Mouse (Mus musculus) kidney, embryonic 15.5 days (tissue): ENCODE measurements around the gene Cyb5d2. TPM values are rescaled to one million over a fixed set of nuclear protein-coding genes. Genes with fewer than 3 reads are reported as not detected.
"Not testable (repeated sequence)": the region's sequence is repeated elsewhere in the genome, so short reads cannot be mapped to it uniquely, and the experiment has no call there.

Experiments used
- ATAC-seq: fragments of 200-750 bp; cut with Nextera tagmentation; replicated peaks from 2 replicates; pipeline ENCODE4 v1.8.0; 2017; ENCODE audit warnings: moderate TSS enrichment; ENCODE audit not compliant: low FRiP score
- H3K27ac ChIP-seq: fragments of 300-500 bp; sonication (generic); 2 replicates; pipeline ENCODE4 v1.5.1; 2015; ENCODE audit warnings: mild to moderate bottlenecking, inconsistent platforms
- H3K27me3 ChIP-seq: fragments of 300-500 bp; sonication (generic); 2 replicates; pipeline ENCODE4 v1.6.1; 2015; ENCODE audit warnings: inconsistent platforms
- H3K36me3 ChIP-seq: fragments of 300-500 bp; sonication (generic); 2 replicates; pipeline ENCODE4 v1.6.1; 2015; ENCODE audit warnings: inconsistent platforms
- H3K4me1 ChIP-seq: fragments of 300-500 bp; sonication (generic); 2 replicates; pipeline ENCODE4 v1.6.1; 2015; ENCODE audit warnings: inconsistent platforms
- H3K4me2 ChIP-seq: fragments of 300-500 bp; sonication (generic); 2 replicates; pipeline ENCODE4 v1.6.1; 2015; ENCODE audit warnings: moderate library complexity, mild to moderate bottlenecking, inconsistent platforms
- H3K4me3 ChIP-seq: fragments of 300-500 bp; sonication (generic); replicated peaks from 2 replicates; pipeline ENCODE4 v1.5.1; 2015; ENCODE audit warnings: mild to moderate bottlenecking, inconsistent platforms
- H3K9ac ChIP-seq: fragments of 300-500 bp; sonication (generic); 2 replicates; pipeline ENCODE4 v1.6.1; 2015; ENCODE audit warnings: mild to moderate bottlenecking, inconsistent platforms
- H3K9me3 ChIP-seq: fragments of 300-500 bp; sonication (generic); replicated peaks from 2 replicates; pipeline ENCODE4 v1.6.1; 2016; ENCODE audit warnings: inconsistent platforms
- WGBS: fragments of 180-500 bp; shearing (Covaris S2); methylation state at CpG from one replicate; pipeline ENCODE4 v1.1.7; 2015; ENCODE audit warnings: mixed read lengths; 5-methylcytosine and 5-hydroxymethylcytosine counted together
- polyA plus RNA-seq: library from polyadenylated mRNA; unstranded; fragments of >200 nt; fragmentation: Nextera tagmentation; extraction: Ambion mirVana; gene quantifications from 2 replicates; pipeline ENCODE4 v1.2.1, GENCODE M21; 2015

Cyb5d2 gene
- polyA plus RNA-seq, 1 experiment from 2014 or later, result 5.2 TPM

DNA sequence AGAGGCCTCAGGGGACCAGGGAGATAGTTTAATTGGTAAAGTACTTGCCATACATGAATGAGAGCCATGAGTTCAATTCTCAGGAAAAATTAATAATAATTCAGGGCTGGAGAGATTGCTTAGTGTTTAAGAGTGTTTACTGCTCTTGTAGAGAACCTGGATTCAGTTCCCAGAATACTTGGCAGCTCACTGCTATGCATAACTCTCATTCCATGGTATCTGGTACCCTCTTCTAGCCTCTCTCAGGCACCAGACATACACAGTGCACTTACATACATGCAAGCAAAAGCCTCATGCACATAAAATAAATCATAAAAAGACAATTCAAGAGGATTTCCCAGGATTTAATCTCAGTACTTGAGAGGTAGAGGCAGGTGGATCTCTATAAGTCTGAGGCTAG lies 8.6 kb upstream of the Cyb5d2 start:
- H3K9ac ChIP-seq, result no peak overlapping the region
- no peaks in the 10 kb centered on the region for H3K27me3 ChIP-seq
- no peak overlapping the region for H3K4me2 ChIP-seq
- no peak overlapping the region for H3K27ac ChIP-seq
- H3K4me1 ChIP-seq, result no peaks in the 10 kb centered on the region
- H3K36me3 ChIP-seq, result no peaks in the 10 kb centered on the region
- H3K9me3 ChIP-seq, result no peaks in the 10 kb centered on the region
- H3K4me3 ChIP-seq, result no peak overlapping the region
- ATAC-seq, result no peak

DNA sequence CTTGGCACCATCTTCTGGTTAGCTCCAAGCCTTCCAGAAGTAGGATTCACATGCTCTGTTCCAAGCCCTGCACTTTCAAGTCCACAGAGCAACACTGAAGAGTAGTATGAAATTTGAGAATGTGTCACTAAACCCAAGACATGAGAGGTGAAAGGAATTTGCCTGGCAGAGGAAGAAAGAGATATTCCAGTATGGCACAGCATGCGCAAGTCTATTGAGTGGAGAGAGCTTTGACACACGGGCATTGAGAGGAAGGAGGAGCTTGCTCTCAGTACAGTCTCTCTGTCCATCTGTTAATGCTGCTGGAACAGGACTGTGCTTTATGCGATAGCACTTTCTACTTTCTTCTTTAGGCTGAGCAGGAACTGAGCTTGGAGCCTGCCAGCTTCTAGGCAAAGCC lies 7.1 kb upstream of the Cyb5d2 start:
- Histone ChIP-seq H3K9me3 (no peaks in the 10 kb centered on the region), H3K36me3 (no peaks in the 10 kb centered on the region), H3K4me1 (0 out of 2 replicates have a peak, but pooled peaks cover 5% of the 10 kb centered on the region), H3K4me3 (no peak overlapping the region), H3K4me2 (no peak overlapping the region), H3K27ac (no peak overlapping the region), H3K9ac (no peak overlapping the region), H3K27me3 (no peaks in the 10 kb centered on the region)
- WGBS, result 85% methylated on average over 3 of the region's 3 CpGs
- ATAC-seq, result no peak

DNA sequence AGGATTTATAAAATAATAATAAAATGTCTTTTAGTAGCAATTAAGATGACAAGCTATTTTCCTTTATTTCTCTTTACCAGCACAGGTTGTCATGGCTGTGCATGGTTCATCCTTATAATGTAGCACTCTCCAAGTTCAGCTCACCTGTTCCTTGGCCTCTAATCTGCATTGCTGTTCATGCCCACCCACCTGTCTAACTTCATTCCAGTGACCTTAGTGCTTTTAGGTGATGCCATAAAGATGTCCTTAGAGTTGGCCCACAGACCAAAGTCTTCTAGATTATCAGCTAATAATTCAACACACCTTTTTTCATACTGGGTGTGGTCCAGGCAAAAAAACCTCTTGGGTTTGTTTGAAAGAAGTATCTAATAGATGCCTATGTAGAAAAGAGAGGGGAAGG lies 5.2 kb upstream of the Cyb5d2 start:
- no peak for ATAC-seq
- Histone ChIP-seq H3K27me3 (no peaks in the 10 kb centered on the region), H3K36me3 (no peaks in the 10 kb centered on the region), H3K4me2 (no peak overlapping the region), H3K9me3 (no peaks in the 10 kb centered on the region), H3K27ac (no peak overlapping the region), H3K4me1 (peaks cover 15% of the 10 kb centered on the region), H3K9ac (no peak overlapping the region), H3K4me3 (no peak overlapping the region)

DNA sequence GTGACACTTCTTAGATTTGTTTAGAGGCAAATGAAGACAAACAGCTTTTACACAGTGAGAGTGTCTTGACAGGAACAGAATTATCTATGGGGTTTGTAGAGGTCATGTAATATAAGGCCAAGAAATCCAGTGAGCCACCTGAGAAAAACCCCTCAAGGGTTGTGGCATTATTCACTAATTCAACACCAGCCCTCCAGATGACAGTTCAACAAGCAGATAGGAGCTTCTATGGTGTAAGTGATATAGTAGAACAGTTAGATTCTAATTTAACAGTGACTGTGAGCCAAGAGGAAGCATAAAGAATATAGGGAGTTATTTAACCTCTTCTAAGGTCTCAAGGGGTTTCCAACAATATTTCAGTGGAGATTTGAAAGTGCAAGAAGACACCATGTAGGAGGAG lies 2.2 kb upstream of the Cyb5d2 start:
- H3K4me1 ChIP-seq, result peaks cover 19% of the 10 kb centered on the region
- H3K9ac ChIP-seq, result no peak overlapping the region
- H3K36me3 ChIP-seq, result no peaks in the 10 kb centered on the region
- no peak for ATAC-seq
- H3K27me3 ChIP-seq, result no peaks in the 10 kb centered on the region
- no peak overlapping the region for H3K4me3 ChIP-seq
- H3K9me3 ChIP-seq, result no peaks in the 10 kb centered on the region
- H3K4me2 ChIP-seq, result no peak overlapping the region
- H3K27ac ChIP-seq, result no peak overlapping the region

DNA sequence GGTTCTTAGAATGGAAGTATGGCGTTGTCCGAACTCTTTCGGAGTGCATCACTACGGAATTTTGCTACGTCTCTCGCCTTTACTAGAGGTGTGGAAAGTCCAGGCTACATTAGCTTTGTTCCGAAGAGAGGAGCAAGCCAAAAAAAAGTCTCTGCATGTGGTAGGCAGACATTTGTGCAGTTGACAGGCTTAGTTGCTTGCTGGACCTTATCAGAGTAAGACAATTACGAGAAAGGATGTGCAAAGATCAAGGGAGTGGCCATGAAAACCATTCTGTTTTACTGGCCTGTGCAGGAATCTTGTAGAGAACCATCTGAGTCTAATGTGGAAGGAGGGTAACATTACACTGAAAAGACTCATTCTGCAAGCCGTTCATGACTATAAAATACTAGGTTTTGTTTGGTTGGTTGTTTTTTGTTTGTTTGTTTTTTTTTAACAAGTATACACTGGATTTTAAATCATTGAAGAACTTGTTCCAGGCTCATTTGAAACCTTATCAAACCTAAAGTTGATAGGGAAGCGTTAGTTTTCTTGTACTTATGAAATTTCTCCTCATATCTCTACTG lies 914 bp upstream of the Cyb5d2 start:
- H3K4me1 ChIP-seq, result peaks cover 19% of the 10 kb centered on the region
- H3K36me3 ChIP-seq, result no peaks in the 10 kb centered on the region
- peak overlapping the region; percentile 83 for H3K9ac ChIP-seq
- ATAC-seq, result no peak
- 12% methylated on average over 10 of the region's 10 CpGs for WGBS
- H3K27ac ChIP-seq, result no peak overlapping the region
- peak overlapping the region; percentile 99 for H3K4me3 ChIP-seq
- no peaks in the 10 kb centered on the region for H3K9me3 ChIP-seq
- no peaks in the 10 kb centered on the region for H3K27me3 ChIP-seq
- H3K4me2 ChIP-seq, result peak overlapping the region; percentile 88

DNA sequence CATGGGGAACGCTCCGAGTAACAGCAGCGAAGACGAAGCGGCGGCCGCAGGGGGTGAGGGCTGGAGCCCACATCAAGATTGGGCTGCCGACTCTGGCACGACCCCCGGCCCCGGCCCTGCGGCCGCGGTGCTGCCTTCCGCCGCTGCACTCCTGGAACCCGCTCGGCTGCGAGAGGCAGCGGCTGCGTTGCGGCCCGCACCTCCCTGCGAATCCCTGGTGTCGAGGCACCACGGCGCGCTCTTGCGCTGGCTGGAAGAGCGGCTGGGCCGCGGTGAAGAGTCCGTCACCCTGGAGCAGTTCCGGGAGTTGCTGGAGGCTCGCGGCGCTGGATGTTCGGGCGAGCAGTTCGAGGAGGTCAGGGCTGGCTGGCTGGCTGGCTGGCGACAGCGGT lies 350 bp upstream of the Cyb5d2 start:
- Histone ChIP-seq H3K36me3 (no peaks in the 10 kb centered on the region), H3K27ac (0 out of 2 replicates have a peak overlapping the region, but pooled peaks have one; percentile 88), H3K27me3 (no peaks in the 10 kb centered on the region), H3K9ac (peak overlapping the region; percentile 83), H3K9me3 (no peaks in the 10 kb centered on the region), H3K4me3 (peak overlapping the region; percentile 99), H3K4me2 (peak overlapping the region; percentile 88), H3K4me1 (peaks cover 19% of the 10 kb centered on the region)
- peak; percentile 61 for ATAC-seq
- WGBS, result under 1% methylated on average over 42 of the region's 42 CpGs

DNA sequence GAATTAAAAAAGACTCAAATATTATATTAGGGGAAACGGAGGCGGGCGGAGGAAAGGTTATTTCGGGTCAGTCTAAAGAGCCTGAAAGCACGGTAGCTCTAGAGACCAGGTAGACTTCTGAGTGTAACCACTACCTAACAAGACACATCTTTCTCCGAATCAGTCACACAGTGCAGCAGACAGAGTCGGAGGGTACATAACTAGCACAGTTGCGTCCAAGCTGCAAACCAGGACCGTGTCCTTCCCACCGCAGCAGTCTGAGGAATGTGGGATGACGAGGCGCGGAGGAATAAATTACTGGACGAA lies 840 bp downstream of the Cyb5d2 start:
- 20% methylated on average over 14 of the region's 14 CpGs for whole genome bisulfite sequencing
- peak overlapping the region; percentile 99 for H3K4me3 ChIP-seq
- peak; percentile 34 for ATAC-seq

DNA sequence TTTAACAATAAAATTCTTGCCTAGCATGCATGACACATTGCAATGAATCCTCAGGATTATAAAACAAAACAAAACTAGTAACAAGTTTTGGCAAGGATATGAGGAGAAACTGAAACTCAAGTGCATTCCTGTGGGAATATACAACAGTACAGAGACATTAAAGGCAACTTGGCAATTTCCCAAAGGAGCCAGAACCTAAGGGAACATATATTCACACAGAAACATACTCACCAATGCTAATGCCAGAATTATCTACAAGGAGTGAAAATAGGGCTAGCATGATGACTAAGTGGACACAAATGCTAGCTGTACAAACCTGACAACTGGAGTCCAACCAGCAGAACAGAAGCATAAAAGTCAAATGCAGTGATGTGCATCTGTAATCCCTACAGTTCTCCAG lies 3.9 kb downstream of the Cyb5d2 start:
- no peaks in the 10 kb centered on the region for H3K27me3 ChIP-seq

More for the DNA sequence above, 840 bp downstream of the Cyb5d2 start:
- H3K4me1 ChIP-seq, result peaks cover 19% of the 10 kb centered on the region
- H3K36me3 ChIP-seq, result no peaks in the 10 kb centered on the region
- peak overlapping the region; percentile 88 for H3K27ac ChIP-seq
- no peaks in the 10 kb centered on the region for H3K9me3 ChIP-seq
- H3K27me3 ChIP-seq, result no peaks in the 10 kb centered on the region
- H3K4me2 ChIP-seq, result peak overlapping the region; percentile 88
- peak overlapping the region; percentile 83 for H3K9ac ChIP-seq

GRCm38 (mm10) chr11:72782503-72782902 lies 13.4 kb downstream of the Cyb5d2 start:
- H3K27me3 ChIP-seq, result no peaks in the 10 kb centered on the region
- H3K4me2 ChIP-seq, result no peak overlapping the region
- H3K4me1 ChIP-seq, result no peaks in the 10 kb centered on the region

More for the DNA sequence above, 3.9 kb downstream of the Cyb5d2 start:
- Histone ChIP-seq H3K36me3 (no peaks in the 10 kb centered on the region), H3K27ac (no peak overlapping the region), H3K9ac (no peak overlapping the region), H3K4me1 (peaks cover 8% of the 10 kb centered on the region), H3K4me3 (no peak overlapping the region), H3K9me3 (no peaks in the 10 kb centered on the region), H3K4me2 (no peak overlapping the region)
- ATAC-seq, result no peak

GRCm38 (mm10) chr11:72782103-72782502 lies 13.8 kb downstream of the Cyb5d2 start:
- no peaks in the 10 kb centered on the region for H3K9me3 ChIP-seq
- H3K27me3 ChIP-seq, result no peaks in the 10 kb centered on the region
- H3K4me1 ChIP-seq, result no peaks in the 10 kb centered on the region
- ATAC-seq, result no peak
- 76% methylated on average over 2 of the region's 2 CpGs for WGBS
- H3K27ac ChIP-seq, result no peak overlapping the region
- H3K4me3 ChIP-seq, result no peak overlapping the region
- no peaks in the 10 kb centered on the region for H3K36me3 ChIP-seq
- no peak overlapping the region for H3K9ac ChIP-seq
- H3K4me2 ChIP-seq, result no peak overlapping the region

More at GRCm38 (mm10) chr11:72782503-72782902, 13.4 kb downstream of the Cyb5d2 start:
- no peak overlapping the region for H3K9ac ChIP-seq
- no peaks in the 10 kb centered on the region for H3K36me3 ChIP-seq
- ATAC-seq, result no peak
- no peaks in the 10 kb centered on the region for H3K9me3 ChIP-seq
- H3K27ac ChIP-seq, result no peak overlapping the region
- H3K4me3 ChIP-seq, result no peak overlapping the region
- 82% methylated on average over 3 of the region's 3 CpGs for WGBS

- Histone ChIP-seq H3K27me3 (no peaks in the 10 kb centered on the region), H3K4me1 (no peaks in the 10 kb centered on the region), H3K9me3 (no peaks in the 10 kb centered on the region), H3K36me3 (no peaks in the 10 kb centered on the region), H3K4me2 (no peak overlapping the region), H3K4me3 (no peak overlapping the region), H3K27ac (no peak overlapping the region), H3K9ac (no peak overlapping the region)
- ATAC-seq, result no peak
Observed at GRCm38 (mm10) chr11:72778957-72779356, 17.0 kb downstream of the Cyb5d2 start.

DNA sequence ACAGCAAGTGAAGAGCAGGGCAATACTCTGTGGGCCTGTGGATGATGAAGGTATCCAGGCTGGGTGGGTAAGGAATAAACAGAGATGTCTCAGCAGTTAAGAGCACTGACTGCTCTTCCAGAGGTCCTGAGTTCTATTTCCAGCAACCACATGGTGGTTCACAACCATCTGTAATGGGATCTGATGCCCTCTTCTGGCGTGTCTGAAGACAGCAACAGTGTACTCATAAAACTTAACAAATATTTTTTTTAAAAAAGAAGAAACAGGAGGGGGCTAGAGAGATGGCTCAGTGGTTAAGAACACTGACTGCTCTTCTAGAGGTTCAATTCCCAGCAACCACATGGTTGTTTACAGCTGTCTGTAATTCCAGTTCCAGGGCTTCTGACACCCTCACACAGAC lies 23.3 kb downstream of the Cyb5d2 start:
- H3K4me1 ChIP-seq, H3K9me3 ChIP-seq: not testable (repeated sequence)
- H3K36me3 ChIP-seq, result peaks cover 26% of the 10 kb centered on the region

GRCm38 (mm10) chr11:72771461-72771860 lies 24.5 kb downstream of the Cyb5d2 start:
- H3K4me3 ChIP-seq, result no peak overlapping the region
- H3K4me2 ChIP-seq, result no peak overlapping the region
- H3K36me3 ChIP-seq, result peaks cover 32% of the 10 kb centered on the region
- ATAC-seq, result no peak
- no peaks in the 10 kb centered on the region for H3K9me3 ChIP-seq
- no peak overlapping the region for H3K9ac ChIP-seq
- no peaks in the 10 kb centered on the region for H3K4me1 ChIP-seq
- no peak overlapping the region for H3K27ac ChIP-seq
- 64% methylated on average over 4 of the region's 4 CpGs for WGBS
- no peaks in the 10 kb centered on the region for H3K27me3 ChIP-seq

More for the DNA sequence above, 23.3 kb downstream of the Cyb5d2 start:
- H3K27ac ChIP-seq, H3K4me2 ChIP-seq, H3K27me3 ChIP-seq, H3K4me3 ChIP-seq, H3K9ac ChIP-seq, ATAC-seq: not testable (repeated sequence)
- 18% methylated on average over 1 of the region's 1 CpGs for WGBS
